Mouse (Mus musculus) heart, postnatal 0 days (tissue): Measurements from ENCODE around the gene Pm20d2. TPM values are rescaled to one million over a fixed set of nuclear protein-coding genes. Genes with fewer than 3 reads are reported as not detected.
A peak's percentile ranks its signal among the peaks of the same experiment; 100 is the strongest.

Experiments
- ATAC-seq: fragments of 200-750 bp; cut with Nextera tagmentation; 2 replicates; pipeline ENCODE4 v1.8.0; 2017; ENCODE audit warnings: low read depth, moderate number of reproducible peaks, moderate library complexity; ENCODE audit not compliant: insufficient read depth
- DNase-seq: peaks from one replicate; pipeline ENCODE4 v3.0.0-alpha.2; 2016; ENCODE audit warnings: low spot score
- H3K27ac ChIP-seq: fragments of 300-500 bp; sonication (generic); 2 replicates; pipeline ENCODE4 v1.5.1; 2014; ENCODE audit warnings: low read depth, mild to moderate bottlenecking
- H3K27me3 ChIP-seq: fragments of 300-500 bp; sonication (generic); 2 replicates; pipeline ENCODE4 v1.6.1; 2014; ENCODE audit warnings: low read length, mixed read lengths; ENCODE audit not compliant: control insufficient read depth, insufficient read depth
- H3K36me3 ChIP-seq: fragments of 300-500 bp; sonication (generic); replicated peaks from 2 replicates; pipeline ENCODE4 v1.6.1; 2014; ENCODE audit warnings: low read length, mixed read lengths; ENCODE audit not compliant: control insufficient read depth, insufficient read depth
- H3K4me1 ChIP-seq: fragments of 300-500 bp; sonication (generic); 2 replicates; pipeline ENCODE4 v1.6.1; 2014; ENCODE audit warnings: antibody characterized with exemption; ENCODE audit not compliant: control insufficient read depth, insufficient read depth
- H3K4me2 ChIP-seq: fragments of 300-500 bp; sonication (generic); 2 replicates; pipeline ENCODE4 v1.6.1; 2014; ENCODE audit warnings: low read depth, mild to moderate bottlenecking, low read length, moderate library complexity
- H3K4me3 ChIP-seq: fragments of 300-500 bp; sonication (generic); 2 replicates; pipeline ENCODE4 v1.5.1; 2014; ENCODE audit warnings: low read depth, low read length
- H3K9ac ChIP-seq: fragments of 300-500 bp; sonication (generic); replicated peaks from 2 replicates; pipeline ENCODE4 v1.6.1; 2014; ENCODE audit warnings: low read depth, low read length, mixed read lengths
- H3K9me3 ChIP-seq: fragments of 300-500 bp; sonication (generic); replicated peaks from 2 replicates; pipeline ENCODE4 v1.6.1; 2016; ENCODE audit warnings: low read length; ENCODE audit not compliant: control insufficient read depth
- CTCF ChIP-seq: IDR thresholded peaks from 2 replicates; pipeline ENCODE4 v1.5.1; 2016; ENCODE audit warnings: antibody characterized with exemption, control low read depth, low read depth
- EP300 ChIP-seq: IDR thresholded peaks from 2 replicates; pipeline ENCODE4 v1.6.1; 2016; ENCODE audit warnings: antibody characterized with exemption, low read depth
- WGBS: fragments of 180-500 bp; shearing (Covaris S2); extraction: QIAGEN DNeasy Blood & Tissue Kit; methylation state at CpG from one replicate; pipeline ENCODE4 v1.1.7; 2014; 5-methylcytosine and 5-hydroxymethylcytosine counted together
- polyA plus RNA-seq: library from polyadenylated mRNA; unstranded; fragments of >200 nt; fragmentation: Nextera tagmentation; extraction: Ambion mirVana; gene quantifications from 2 replicates; pipeline ENCODE4 v1.2.1, GENCODE M21; 2015
- total RNA-seq: library from RNA; depleted of rRNA; stranded (reverse); fragments of >200 nt; gene quantifications from 2 replicates; pipeline ENCODE4 v1.2.3, GENCODE M21; 2014; ENCODE audit warnings: low replicate concordance

Gene Pm20d2
- total and polyA plus RNA-seq, 2 experiments from 2014 or later: 4.4 to 10.3 TPM

GRCm38 (mm10) chr4:33208881-33209841 is 19.6 kb upstream of the Pm20d2 start, which contains the start of gene Srsf12:
TSS of gene Srsf12 (plus strand) at chr4:33208991.
- Histone ChIP-seq H3K9ac (peak within 1 kb of the TSS; percentile 43), H3K9me3 (peaks cover 9% of the 10 kb centered on the region; the same call in 1 of the 2 replicates), H3K4me3 (peak within 1 kb of the TSS; percentile 53), H3K4me1 (peaks cover 7% of the 10 kb centered on the region), H3K4me2 (peak within 1 kb of the TSS; percentile 99), H3K27me3 (no peaks in the 10 kb centered on the region), H3K36me3 (no peaks in the 10 kb centered on the region), H3K27ac (no peak within 1 kb of the TSS)
- TF ChIP-seq CTCF: no peak
- no peak for TF ChIP-seq EP300
- DNase-seq (no peak), ATAC-seq (0 out of 2 replicates have a peak, but pooled peaks have one; percentile 27)
- 3% methylated on average over 60 of the region's 65 CpGs for WGBS

- Histone ChIP-seq H3K27ac (no peak overlapping the region), H3K36me3 (no peaks in the 10 kb centered on the region), H3K4me3 (no peak overlapping the region), H3K4me2 (no peak overlapping the region), H3K27me3 (no peaks in the 10 kb centered on the region), H3K4me1 (peaks cover 7% of the 10 kb centered on the region), H3K9me3 (0 out of 2 replicates have a peak, but pooled peaks cover 4% of the 10 kb centered on the region), H3K9ac (no peak overlapping the region)
- WGBS: 68% methylated on average over 2 of the region's 2 CpGs
- no peak for ATAC-seq
- TF ChIP-seq EP300: no peak
- TF ChIP-seq CTCF: no peak
- DNase-seq: no peak
Measured at GRCm38 (mm10) chr4:33207551-33207950, 18.0 kb upstream of the Pm20d2 start.

GRCm38 (mm10) chr4:33204682-33205081 is 15.1 kb upstream of the Pm20d2 start:
- Histone ChIP-seq H3K36me3 (no peaks in the 10 kb centered on the region), H3K27me3 (no peaks in the 10 kb centered on the region), H3K4me1 (peaks cover 7% of the 10 kb centered on the region), H3K27ac (no peak overlapping the region), H3K9ac (no peak overlapping the region), H3K9me3 (no peaks in the 10 kb centered on the region), H3K4me2 (no peak overlapping the region), H3K4me3 (no peak overlapping the region)
- ATAC-seq (peak; percentile 58), DNase-seq (no peak)
- no peak for TF ChIP-seq EP300
- peak; percentile 69 for TF ChIP-seq CTCF
- WGBS: 7% methylated on average over 4 of the region's 4 CpGs

- ATAC-seq: no peak
- 0 out of 2 replicates have a peak, but pooled peaks cover 4% of the 10 kb centered on the region for H3K9me3 ChIP-seq
- H3K36me3 ChIP-seq: no peaks in the 10 kb centered on the region
- no peaks in the 10 kb centered on the region for H3K27me3 ChIP-seq
- H3K9ac ChIP-seq: no peak overlapping the region
- H3K4me3 ChIP-seq: no peak overlapping the region
- WGBS: 17% methylated on average over 2 of the region's 2 CpGs
- no peaks in the 10 kb centered on the region for H3K4me1 ChIP-seq
- DNase-seq: no peak
- TF ChIP-seq CTCF: no peak
- TF ChIP-seq EP300: no peak
- H3K4me2 ChIP-seq: no peak overlapping the region
- H3K27ac ChIP-seq: no peak overlapping the region
Measured at GRCm38 (mm10) chr4:33198117-33198516, 8.6 kb upstream of the Pm20d2 start.

GRCm38 (mm10) chr4:33188781-33189734 is 479 bp downstream of the Pm20d2 start:
- peak; percentile 92 for ATAC-seq

More at GRCm38 (mm10) chr4:33188781-33189734, 479 bp downstream of the Pm20d2 start:
- under 1% methylated on average over 118 of the region's 123 CpGs for WGBS
- TF ChIP-seq EP300 (no peak), CTCF (peak; percentile 24)
- peak overlapping the region; percentile 67 for H3K9ac ChIP-seq
- 0 out of 2 replicates have a peak, but pooled peaks cover 3% of the 10 kb centered on the region for H3K4me1 ChIP-seq
- H3K27ac ChIP-seq: peak overlapping the region; percentile 93
- peak overlapping the region; percentile 67 for H3K4me3 ChIP-seq
- peak overlapping the region; percentile 95 for H3K4me2 ChIP-seq
- H3K27me3 ChIP-seq: peaks cover 7% of the 10 kb centered on the region; the same call in 1 of the 2 replicates
- peak; percentile 80 for DNase-seq
- no peaks in the 10 kb centered on the region for H3K9me3 ChIP-seq
- no peaks in the 10 kb centered on the region for H3K36me3 ChIP-seq
